Mouse (Mus musculus) kidney, postnatal 0 days (tissue): ENCODE data around the gene Eme2. TPM values are rescaled to one million over a fixed set of nuclear protein-coding genes. Genes with fewer than 3 reads are reported as not detected.

Source experiments
- ATAC-seq: fragments of 200-750 bp; cut with Nextera tagmentation; replicated peaks from 2 replicates; pipeline ENCODE4 v1.8.0; 2017; ENCODE audit warnings: low read depth, moderate number of reproducible peaks, moderate TSS enrichment, moderate library complexity; ENCODE audit not compliant: low FRiP score
- DNase-seq: peaks from one replicate; pipeline ENCODE4 v3.0.0-alpha.2; 2016; ENCODE audit warnings: low spot score
- H3K27ac ChIP-seq: fragments of 300-500 bp; sonication (generic); 2 replicates; pipeline ENCODE4 v1.5.1; 2014; ENCODE audit warnings: mild to moderate bottlenecking
- H3K27me3 ChIP-seq: fragments of 300-500 bp; sonication (generic); 2 replicates; pipeline ENCODE4 v1.6.1; 2014; ENCODE audit warnings: low read length, mixed read lengths; ENCODE audit not compliant: insufficient read depth
- H3K36me3 ChIP-seq: fragments of 300-500 bp; sonication (generic); 2 replicates; pipeline ENCODE4 v1.6.1; 2014; ENCODE audit warnings: low read length, mixed read lengths; ENCODE audit not compliant: insufficient read depth
- H3K4me1 ChIP-seq: fragments of 300-500 bp; sonication (generic); replicated peaks from 2 replicates; pipeline ENCODE4 v1.6.1; 2014; ENCODE audit warnings: antibody characterized with exemption, low read length, mixed read lengths; ENCODE audit not compliant: insufficient read depth
- H3K4me2 ChIP-seq: fragments of 300-500 bp; sonication (generic); 2 replicates; pipeline ENCODE4 v1.6.1; 2014; ENCODE audit warnings: mild to moderate bottlenecking, low read length, moderate library complexity, mixed read lengths
- H3K4me3 ChIP-seq: fragments of 300-500 bp; sonication (generic); replicated peaks from 2 replicates; pipeline ENCODE4 v1.5.1; 2014; ENCODE audit warnings: low read depth, low read length
- H3K9ac ChIP-seq: fragments of 300-500 bp; sonication (generic); 2 replicates; pipeline ENCODE4 v1.6.1; 2014; ENCODE audit warnings: low read depth, low read length
- H3K9me3 ChIP-seq: fragments of 300-500 bp; sonication (generic); replicated peaks from 2 replicates; pipeline ENCODE4 v1.6.1; 2016; ENCODE audit warnings: low read length, inconsistent platforms, mixed read lengths
- CTCF ChIP-seq: IDR thresholded peaks from 2 replicates; pipeline ENCODE4 v1.5.1; 2016; ENCODE audit warnings: antibody characterized with exemption, low read depth, mild to moderate bottlenecking, moderate library complexity
- WGBS: fragments of 180-500 bp; shearing (Covaris S2); extraction: QIAGEN DNeasy Blood & Tissue Kit; methylation state at CpG from one replicate; pipeline ENCODE4 v1.1.7; 2014; 5-methylcytosine and 5-hydroxymethylcytosine counted together
- polyA plus RNA-seq: library from polyadenylated mRNA; unstranded; fragments of >200 nt; fragmentation: Nextera tagmentation; extraction: Ambion mirVana; gene quantifications from 2 replicates; pipeline ENCODE4 v1.2.1, GENCODE M21; 2015

The Eme2 gene
- polyA plus RNA-seq, 1 experiment from 2014 or later, result 29.6 TPM

DNA sequence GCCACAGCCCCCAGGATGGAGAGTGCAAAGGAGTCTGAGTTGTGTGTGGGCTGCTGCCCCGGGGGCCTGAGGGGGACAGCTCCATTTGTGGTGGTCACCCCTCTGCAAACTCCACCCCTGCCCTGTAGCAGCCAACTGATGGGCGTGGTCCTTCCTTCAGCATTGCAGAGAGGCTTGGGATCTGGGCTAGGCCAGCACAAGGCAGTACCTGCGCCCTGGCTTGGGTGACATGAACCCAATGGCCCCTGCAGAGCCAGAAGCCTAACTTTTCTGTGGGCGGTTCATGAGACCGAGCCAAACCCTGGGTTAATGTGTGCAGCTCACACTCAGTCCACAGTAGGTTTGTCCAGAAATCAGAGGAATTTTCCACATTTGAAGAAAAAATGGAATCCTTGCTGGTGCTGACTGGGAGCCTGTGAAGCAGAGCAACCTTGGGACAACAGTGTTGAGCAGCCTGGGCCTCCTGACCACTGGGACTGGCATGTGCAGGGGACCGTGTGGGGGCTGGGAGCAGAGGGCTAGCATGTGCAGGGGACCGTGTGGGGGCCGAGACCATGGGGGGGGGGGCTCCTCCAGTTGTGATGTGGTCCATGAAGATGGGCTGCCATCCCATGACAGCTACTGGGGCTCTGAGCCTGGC lies 36.9 kb downstream of the Eme2 start:
- Histone ChIP-seq H3K4me2 (no peak overlapping the region), H3K36me3 (peaks cover 27% of the 10 kb centered on the region), H3K27me3 (no peaks in the 10 kb centered on the region), H3K27ac (no peak overlapping the region), H3K4me1 (no peaks in the 10 kb centered on the region), H3K4me3 (no peak overlapping the region), H3K9me3 (no peaks in the 10 kb centered on the region), H3K9ac (no peak overlapping the region)
- peak; percentile 63 for ATAC-seq
- 81% methylated on average over 8 of the region's 8 CpGs for WGBS
- no peak for DNase-seq
- TF ChIP-seq CTCF, result no peak

DNA sequence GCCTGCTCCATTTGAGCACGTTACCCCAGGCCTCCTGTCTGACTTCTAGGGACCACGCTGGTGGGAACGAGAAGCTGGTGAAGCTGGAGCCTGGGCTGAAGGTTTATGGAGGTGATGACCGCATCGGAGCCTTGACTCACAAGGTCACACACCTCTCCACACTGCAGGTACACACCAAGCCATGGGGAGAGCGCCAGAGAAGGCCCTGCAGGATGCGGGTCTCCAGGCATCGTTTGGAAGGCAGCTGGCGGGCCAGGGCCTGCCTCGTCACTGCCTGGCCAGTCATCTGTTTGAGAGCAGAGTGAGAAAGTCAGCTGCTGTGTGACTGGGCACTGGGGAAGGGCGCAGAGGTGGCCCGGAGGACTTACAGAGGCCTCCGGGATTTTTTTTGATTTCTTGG lies 38.3 kb downstream of the Eme2 start:
- Histone ChIP-seq H3K36me3 (peaks cover 17% of the 10 kb centered on the region), H3K4me1 (0 out of 2 replicates have a peak, but pooled peaks cover 2% of the 10 kb centered on the region), H3K9ac (no peak overlapping the region), H3K27me3 (no peaks in the 10 kb centered on the region), H3K4me2 (no peak overlapping the region), H3K9me3 (no peaks in the 10 kb centered on the region), H3K27ac (no peak overlapping the region), H3K4me3 (no peak overlapping the region)
- no peak for ATAC-seq
- 91% methylated on average over 13 of the region's 13 CpGs for WGBS
- DNase-seq, result no peak
- TF ChIP-seq CTCF, result no peak

DNA sequence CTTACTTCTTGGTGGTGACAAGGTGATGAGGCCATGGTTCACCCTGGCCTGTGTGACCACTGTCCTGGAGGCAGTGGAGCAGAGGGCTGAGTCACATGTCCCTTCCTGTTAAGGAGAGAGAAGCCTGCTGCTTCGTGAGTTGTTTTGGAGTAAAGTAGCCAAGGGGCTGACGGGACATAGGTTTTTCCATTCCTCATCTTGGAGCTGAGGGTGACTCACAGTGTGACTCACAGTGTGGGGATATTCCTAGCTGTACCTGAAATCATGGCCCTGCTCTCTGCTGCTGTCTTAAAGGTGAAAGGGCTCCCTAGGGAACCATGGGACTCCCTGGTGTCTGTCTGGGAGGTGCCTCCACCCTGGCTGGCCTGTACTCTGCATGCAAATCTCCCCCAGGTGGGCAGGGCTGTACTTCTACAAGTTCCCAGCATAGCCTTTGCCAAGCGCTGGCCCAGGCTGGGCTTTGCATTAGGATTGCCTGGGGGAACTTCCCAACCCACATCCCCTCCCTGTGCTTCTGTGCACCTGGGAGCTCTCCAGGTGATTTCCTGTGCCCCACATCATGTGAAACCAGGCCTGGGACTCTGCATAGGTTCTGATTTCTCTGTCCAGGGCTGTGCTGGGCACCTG lies 38.9 kb downstream of the Eme2 start:
- no peaks in the 10 kb centered on the region for H3K27me3 ChIP-seq
- H3K4me1 ChIP-seq, result 0 out of 2 replicates have a peak, but pooled peaks cover 5% of the 10 kb centered on the region
- DNase-seq (no peak), ATAC-seq (peak; percentile 25; the same call in 1 of the 2 replicates)
- no peak overlapping the region for H3K27ac ChIP-seq
- no peaks in the 10 kb centered on the region for H3K9me3 ChIP-seq
- H3K4me2 ChIP-seq, result no peak overlapping the region
- H3K9ac ChIP-seq, result no peak overlapping the region
- H3K4me3 ChIP-seq, result no peak overlapping the region
- peaks cover 11% of the 10 kb centered on the region; the same call in 1 of the 2 replicates for H3K36me3 ChIP-seq
- no peak for TF ChIP-seq CTCF
- 91% methylated on average over 3 of the region's 3 CpGs for WGBS

DNA sequence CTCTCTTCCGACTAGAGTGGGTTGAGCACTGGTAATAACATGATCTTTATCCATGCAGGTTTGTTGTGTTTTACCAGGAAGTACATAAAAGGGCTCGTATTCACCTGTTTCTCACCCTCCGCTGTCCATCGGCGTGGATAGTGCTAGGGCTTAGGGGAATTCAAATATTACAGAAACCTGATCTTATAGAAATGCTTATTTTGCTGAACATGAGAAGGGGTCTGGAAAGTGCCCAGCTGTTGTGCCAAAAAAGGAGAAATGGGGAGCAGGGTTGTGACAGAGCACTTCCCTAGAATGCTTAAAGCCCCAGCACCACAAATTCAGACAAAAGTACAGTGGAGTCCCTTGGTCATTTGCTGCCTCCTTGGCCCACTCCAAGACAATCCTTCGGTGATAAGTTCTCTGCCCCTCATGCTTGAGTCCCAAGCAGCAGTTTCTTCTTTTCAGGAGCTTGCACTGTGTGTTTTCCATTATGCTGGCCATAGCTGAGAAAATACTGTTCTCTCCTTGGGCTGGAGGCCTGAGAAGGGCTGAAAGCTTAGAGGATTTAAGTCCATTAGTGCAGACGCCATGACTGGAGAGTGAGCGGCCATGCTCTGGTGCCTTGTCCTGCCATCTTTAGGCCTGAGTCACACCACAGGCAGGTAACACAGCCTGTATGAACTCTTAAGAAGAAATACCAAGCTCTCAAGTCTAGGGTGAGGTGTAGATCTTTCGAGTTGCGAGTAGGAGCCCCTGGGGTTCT lies 43.3 kb downstream of the Eme2 start:
- 59% methylated on average over 10 of the region's 10 CpGs for WGBS
- no peak for ATAC-seq
- Histone ChIP-seq H3K9ac (peak overlapping the region; percentile 71), H3K4me3 (peak overlapping the region; percentile 68), H3K4me1 (0 out of 2 replicates have a peak, but pooled peaks cover 8% of the 10 kb centered on the region), H3K27me3 (no peaks in the 10 kb centered on the region), H3K4me2 (peak overlapping the region; percentile 81), H3K9me3 (no peaks in the 10 kb centered on the region), H3K36me3 (peaks cover 6% of the 10 kb centered on the region; the same call in 1 of the 2 replicates), H3K27ac (no peak overlapping the region)
- no peak for TF ChIP-seq CTCF
- DNase-seq, result no peak

DNA sequence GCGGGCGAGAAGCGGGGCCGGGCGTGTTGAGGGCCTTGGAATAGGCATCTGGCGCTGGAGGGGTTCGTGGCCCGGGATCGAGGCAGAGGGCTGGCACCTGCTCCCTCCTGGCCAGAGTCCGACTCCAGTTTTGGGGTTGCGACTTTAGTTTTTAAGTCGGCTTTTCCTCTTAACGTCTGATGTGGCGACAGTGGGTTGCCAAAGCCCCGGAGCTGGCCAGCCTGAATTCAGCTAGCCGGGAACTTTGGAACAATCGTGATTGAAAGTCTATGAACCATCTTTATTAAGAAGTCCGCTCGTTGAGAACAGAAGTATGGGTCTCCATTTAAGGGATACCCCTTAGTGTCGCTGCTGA lies 44.1 kb downstream of the Eme2 start:
- H3K27me3 ChIP-seq, result no peaks in the 10 kb centered on the region

DNA sequence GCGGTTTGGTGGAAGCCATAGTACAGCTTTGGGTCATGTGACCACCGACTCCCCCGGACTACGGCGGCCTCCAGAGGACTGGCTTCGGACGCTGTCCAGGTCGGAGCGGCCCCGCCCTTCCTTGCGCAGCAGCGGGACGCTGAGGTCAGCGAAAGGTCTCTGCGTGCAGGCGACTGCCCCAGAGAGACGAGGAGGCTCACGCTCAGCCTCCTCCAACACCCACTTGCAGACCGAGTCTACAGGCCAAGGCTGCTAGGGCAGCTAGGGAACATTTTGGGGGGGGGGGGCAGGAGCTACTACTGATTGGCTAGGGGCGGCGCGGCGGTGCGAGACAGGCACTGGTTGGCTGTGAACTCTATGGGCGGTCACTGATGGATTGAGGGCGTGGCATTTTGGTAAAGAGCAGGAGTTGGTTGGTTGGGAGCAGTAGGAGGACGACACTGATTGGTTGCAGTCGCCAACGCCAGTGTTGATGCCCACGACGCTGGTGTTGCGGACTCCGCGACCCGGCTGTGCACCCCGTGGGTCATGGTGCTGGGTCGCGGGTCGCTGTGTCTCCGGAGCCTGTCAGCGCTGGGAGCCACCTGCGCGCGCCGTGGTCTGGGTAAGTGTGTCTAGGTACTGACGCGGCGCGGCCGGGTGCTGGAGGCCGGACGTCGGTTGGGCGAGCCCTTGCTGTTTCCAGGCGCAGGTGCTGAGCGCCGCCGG lies 44.7 kb downstream of the Eme2 start, which contains the start of gene Fahd1:
Gene Fahd1, minus strand, starts transcription at position 300 of the 708 bp plus-strand sequence.
- peaks cover 3% of the 10 kb centered on the region; the same call in 1 of the 2 replicates for H3K36me3 ChIP-seq
- peak within 1 kb of the TSS; percentile 68 for H3K4me3 ChIP-seq
- H3K9ac ChIP-seq, result peak within 1 kb of the TSS; percentile 71
- peak within 1 kb of the TSS; percentile 85 for H3K27ac ChIP-seq
- H3K4me2 ChIP-seq, result peak within 1 kb of the TSS; percentile 81
- under 1% methylated on average over 58 of the region's 58 CpGs for WGBS
- H3K27me3 ChIP-seq, result no peaks in the 10 kb centered on the region
- ATAC-seq, result peak; percentile 98
- H3K9me3 ChIP-seq, result no peaks in the 10 kb centered on the region
- peak; percentile 100 for DNase-seq
- no peak for TF ChIP-seq CTCF
- 0 out of 2 replicates have a peak, but pooled peaks cover 8% of the 10 kb centered on the region for H3K4me1 ChIP-seq

More for the DNA sequence above, 44.1 kb downstream of the Eme2 start:
- no peak for TF ChIP-seq CTCF
- WGBS, result under 1% methylated on average over 20 of the region's 20 CpGs
- peak overlapping the region; percentile 81 for H3K4me2 ChIP-seq
- peak overlapping the region; percentile 68 for H3K4me3 ChIP-seq
- ATAC-seq (no peak), DNase-seq (no peak)
- peaks cover 3% of the 10 kb centered on the region; the same call in 1 of the 2 replicates for H3K36me3 ChIP-seq
- H3K4me1 ChIP-seq, result 0 out of 2 replicates have a peak, but pooled peaks cover 8% of the 10 kb centered on the region
- peak overlapping the region; percentile 71 for H3K9ac ChIP-seq
- no peaks in the 10 kb centered on the region for H3K9me3 ChIP-seq
- peak overlapping the region; percentile 85 for H3K27ac ChIP-seq
